Mouse (Mus musculus): ENCODE results near the gene Gm15140.
"Not testable (repeated sequence)": the region's sequence is repeated elsewhere in the genome, so short reads cannot be mapped to it uniquely, and the experiment has no call there.

The Gm15140 gene

DNA sequence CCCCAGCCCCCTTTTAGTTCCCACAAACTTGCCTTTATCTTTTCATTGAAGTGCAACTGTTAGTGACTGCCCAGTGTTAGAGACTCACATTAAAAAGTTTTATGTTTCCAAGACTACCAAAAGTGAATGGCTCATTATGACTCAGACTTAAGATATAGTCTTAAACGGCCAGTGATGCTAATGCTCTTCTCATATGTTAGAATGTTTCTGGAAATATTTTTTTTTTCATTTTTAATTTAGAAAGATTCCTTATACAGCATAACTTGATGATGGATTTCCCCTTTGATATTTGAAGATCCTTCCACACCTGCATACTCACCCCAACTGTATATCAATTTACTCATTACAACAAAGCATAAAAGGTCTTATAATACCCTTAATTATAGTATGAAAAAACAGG, at the start of gene Gm15140:
TSS of gene Gm15140 (minus strand) at position 101 of the 400 bp plus-strand sequence.
- DNase-seq (ENCODE audit: low read depth, low spot score) = not testable (repeated sequence)

All from forelimb bud, embryonic 11.5 days (tissue).